Mouse (Mus musculus) heart, embryonic 12.5 days (tissue): ENCODE measurements around the gene Olfr520. TPM values are rescaled to one million over a fixed set of nuclear protein-coding genes. Genes with fewer than 3 reads are reported as not detected.
"Not testable (repeated sequence)": the region's sequence is repeated elsewhere in the genome, so short reads cannot be mapped to it uniquely, and the experiment has no call there.

Experiments used
- ATAC-seq: fragments of 200-750 bp; cut with Nextera tagmentation; 2 replicates; pipeline ENCODE4 v1.8.0; 2017; ENCODE audit warnings: moderate TSS enrichment, moderate library complexity; ENCODE audit not compliant: insufficient number of reproducible peaks, low FRiP score
- H3K27ac ChIP-seq: fragments of 300-500 bp; sonication (generic); 2 replicates; pipeline ENCODE4 v1.5.1; 2016; ENCODE audit warnings: mild to moderate bottlenecking, moderate library complexity; ENCODE audit not compliant: poor library complexity, severe bottlenecking
- H3K27me3 ChIP-seq: fragments of 300-500 bp; sonication (generic); replicated peaks from 2 replicates; pipeline ENCODE4 v1.6.1; 2016; ENCODE audit warnings: mild to moderate bottlenecking, moderate library complexity
- H3K36me3 ChIP-seq: fragments of 300-500 bp; sonication (generic); 2 replicates; pipeline ENCODE4 v1.6.1; 2016; ENCODE audit warnings: mild to moderate bottlenecking, moderate library complexity
- H3K4me1 ChIP-seq: fragments of 300-500 bp; sonication (generic); replicated peaks from 2 replicates; pipeline ENCODE4 v1.6.1; 2016; ENCODE audit warnings: mild to moderate bottlenecking
- H3K4me2 ChIP-seq: fragments of 300-500 bp; sonication (generic); 2 replicates; pipeline ENCODE4 v1.6.1; 2016; ENCODE audit warnings: mild to moderate bottlenecking, moderate library complexity
- H3K4me3 ChIP-seq: fragments of 300-500 bp; sonication (generic); 2 replicates; pipeline ENCODE4 v1.5.1; 2016; ENCODE audit warnings: mild to moderate bottlenecking
- H3K9ac ChIP-seq: fragments of 300-500 bp; sonication (generic); 2 replicates; pipeline ENCODE4 v1.6.1; 2016; ENCODE audit warnings: mild to moderate bottlenecking, moderate library complexity
- H3K9me3 ChIP-seq: fragments of 300-500 bp; sonication (generic); replicated peaks from 2 replicates; pipeline ENCODE4 v1.6.1; 2016; ENCODE audit warnings: mild to moderate bottlenecking, moderate library complexity
- WGBS: fragments of 180-500 bp; shearing (Covaris S2); methylation state at CpG from one replicate; pipeline ENCODE4 v1.1.7; 2016; 5-methylcytosine and 5-hydroxymethylcytosine counted together
- polyA plus RNA-seq: library from polyadenylated mRNA; unstranded; fragments of >200 nt; fragmentation: Nextera tagmentation; extraction: Ambion mirVana; gene quantifications from 2 replicates; pipeline ENCODE4 v1.2.1, GENCODE M21; 2016

The Olfr520 gene
- polyA plus RNA-seq, 1 experiment from 2014 or later = not detected

DNA sequence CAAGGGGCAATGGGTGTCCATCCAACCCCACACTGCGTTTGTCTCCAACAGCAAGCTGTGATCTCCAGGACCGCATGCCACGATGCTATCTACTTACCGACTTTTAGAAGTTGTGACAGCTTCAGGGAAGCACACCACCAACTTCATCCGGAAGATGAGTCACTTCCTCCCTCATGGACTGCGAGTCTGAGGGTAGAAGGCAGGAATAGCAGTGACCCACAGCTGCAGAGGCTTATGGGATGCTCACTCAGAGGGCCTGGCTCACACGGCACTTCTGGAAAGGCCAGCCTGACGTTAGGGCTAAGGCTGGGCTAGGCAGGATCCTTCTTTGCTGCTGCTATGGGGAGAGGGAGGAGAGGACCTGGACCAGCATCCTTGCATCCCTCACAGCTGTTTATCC is 18.9 kb upstream of the Olfr520 start, which contains the start of gene Slco2b1:
Slco2b1 (minus strand) TSS at position 175 of the 400 bp plus-strand sequence.
- peaks cover 22% of the 10 kb centered on the region; the same call in 1 of the 2 replicates for H3K4me1 ChIP-seq
- WGBS = 57% methylated on average over 8 of the region's 8 CpGs
- no peak within 1 kb of the TSS for H3K4me2 ChIP-seq
- ATAC-seq = no peak
- peaks cover 37% of the 10 kb centered on the region for H3K27me3 ChIP-seq
- no peaks in the 10 kb centered on the region for H3K9me3 ChIP-seq
- no peak within 1 kb of the TSS for H3K4me3 ChIP-seq
- no peak within 1 kb of the TSS for H3K27ac ChIP-seq
- H3K36me3 ChIP-seq = no peaks in the 10 kb centered on the region
- H3K9ac ChIP-seq = no peak within 1 kb of the TSS

DNA sequence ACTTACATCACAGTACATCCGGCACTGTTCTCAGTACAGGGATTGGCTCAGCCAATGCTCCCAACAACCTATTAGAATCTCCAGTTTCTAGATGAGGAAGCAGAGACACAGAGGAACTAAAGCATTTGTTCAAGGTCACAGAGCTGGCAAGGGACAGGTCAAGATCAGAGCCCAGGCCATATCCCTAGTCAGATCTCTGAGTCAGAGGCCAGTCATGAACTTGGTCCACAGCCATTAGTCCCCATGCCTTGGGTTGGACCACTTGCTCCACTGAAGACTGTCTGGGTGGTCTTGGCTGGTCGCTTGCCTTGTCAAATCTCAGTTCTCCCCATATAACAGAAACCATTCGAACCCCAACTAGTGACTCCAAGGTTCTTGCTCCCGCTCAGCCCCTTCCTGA is 17.6 kb upstream of the Olfr520 start:
- Histone ChIP-seq H3K4me2 (no peak overlapping the region), H3K4me1 (0 out of 2 replicates have a peak, but pooled peaks cover 12% of the 10 kb centered on the region), H3K27ac (no peak overlapping the region), H3K9me3 (no peaks in the 10 kb centered on the region), H3K27me3 (peaks cover 34% of the 10 kb centered on the region), H3K4me3 (no peak overlapping the region), H3K9ac (no peak overlapping the region), H3K36me3 (no peaks in the 10 kb centered on the region)
- 92% methylated on average over 4 of the region's 4 CpGs for WGBS
- ATAC-seq = no peak

DNA sequence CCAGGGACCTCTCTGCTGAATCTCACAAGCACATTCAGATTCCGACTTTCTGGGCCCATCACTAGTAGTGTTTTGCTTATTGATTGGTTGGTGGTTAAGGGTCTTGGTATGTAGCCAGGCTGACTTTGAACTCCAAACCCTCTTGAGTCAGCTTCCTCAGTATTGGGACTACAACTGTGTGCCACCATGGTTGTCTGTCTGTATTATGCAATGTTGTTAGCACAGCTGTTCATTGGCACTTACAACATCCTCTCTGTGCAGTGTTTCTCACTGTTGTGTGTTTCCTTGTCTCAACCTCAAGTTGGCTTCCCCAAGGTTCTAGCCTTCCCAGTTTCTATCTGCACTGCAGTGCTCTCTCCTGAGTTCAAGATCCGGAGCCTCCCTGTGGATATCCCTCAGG is 13.5 kb upstream of the Olfr520 start:
- ATAC-seq = no peak
- H3K4me3 ChIP-seq = no peak overlapping the region
- H3K4me1 ChIP-seq = 0 out of 2 replicates have a peak, but pooled peaks cover 8% of the 10 kb centered on the region
- WGBS = 78% methylated on average over 2 of the region's 2 CpGs
- no peak overlapping the region for H3K4me2 ChIP-seq
- H3K27ac ChIP-seq = no peak overlapping the region
- no peak overlapping the region for H3K9ac ChIP-seq
- no peaks in the 10 kb centered on the region for H3K9me3 ChIP-seq
- peaks cover 10% of the 10 kb centered on the region; the same call in 1 of the 2 replicates for H3K27me3 ChIP-seq
- no peaks in the 10 kb centered on the region for H3K36me3 ChIP-seq

DNA sequence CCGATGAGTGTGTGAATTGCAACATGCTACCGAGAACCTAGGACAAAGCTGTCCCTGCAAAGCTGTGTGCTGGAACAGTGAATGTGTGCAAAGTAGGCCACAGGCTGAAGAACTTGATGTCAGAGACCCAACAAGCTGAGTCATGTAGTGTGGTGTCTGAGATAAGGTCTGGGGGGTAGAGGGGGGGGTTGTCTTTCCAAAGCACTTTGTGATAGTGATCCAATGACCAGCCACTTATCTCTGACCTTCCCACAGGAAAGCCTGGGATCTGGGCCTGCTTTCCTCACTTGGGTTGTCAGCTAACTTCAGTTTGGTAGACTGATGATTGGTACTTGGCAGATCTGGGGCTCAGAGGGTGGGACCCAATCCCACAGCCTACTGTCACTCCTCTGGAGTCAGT is 4.5 kb downstream of the Olfr520 start:
- Histone ChIP-seq H3K36me3 (no peaks in the 10 kb centered on the region), H3K4me1 (0 out of 2 replicates have a peak, but pooled peaks cover 9% of the 10 kb centered on the region), H3K4me2 (no peak overlapping the region), H3K4me3 (no peak overlapping the region), H3K9ac (no peak overlapping the region), H3K9me3 (no peaks in the 10 kb centered on the region), H3K27me3 (no peaks in the 10 kb centered on the region), H3K27ac (no peak overlapping the region)
- WGBS = 56% methylated on average over 2 of the region's 2 CpGs
- peak; percentile 42; the same call in 1 of the 2 replicates for ATAC-seq

DNA sequence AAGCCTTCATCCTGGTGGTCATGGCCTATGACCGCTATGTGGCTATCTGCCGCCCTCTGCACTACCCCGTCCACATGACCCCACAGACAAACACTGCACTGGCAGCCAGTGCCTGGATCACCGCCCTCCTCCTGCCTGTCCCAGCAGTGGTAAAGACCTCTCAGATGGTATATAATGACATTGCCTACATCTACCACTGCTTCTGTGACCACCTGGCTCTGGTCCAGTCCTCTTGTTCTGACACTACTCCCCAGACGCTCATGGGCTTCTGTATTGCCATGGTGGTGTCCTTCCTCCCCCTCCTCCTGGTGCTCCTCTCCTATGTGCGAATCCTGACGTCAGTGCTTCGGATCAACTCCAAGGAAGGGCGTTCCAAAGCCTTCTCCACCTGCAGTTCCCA is 5.4 kb downstream of the Olfr520 start:
- H3K9ac ChIP-seq, H3K4me2 ChIP-seq, H3K27ac ChIP-seq, H3K27me3 ChIP-seq, ATAC-seq, H3K9me3 ChIP-seq, H3K4me3 ChIP-seq, H3K4me1 ChIP-seq, H3K36me3 ChIP-seq: not testable (repeated sequence)
- WGBS = 92% methylated on average over 9 of the region's 9 CpGs

DNA sequence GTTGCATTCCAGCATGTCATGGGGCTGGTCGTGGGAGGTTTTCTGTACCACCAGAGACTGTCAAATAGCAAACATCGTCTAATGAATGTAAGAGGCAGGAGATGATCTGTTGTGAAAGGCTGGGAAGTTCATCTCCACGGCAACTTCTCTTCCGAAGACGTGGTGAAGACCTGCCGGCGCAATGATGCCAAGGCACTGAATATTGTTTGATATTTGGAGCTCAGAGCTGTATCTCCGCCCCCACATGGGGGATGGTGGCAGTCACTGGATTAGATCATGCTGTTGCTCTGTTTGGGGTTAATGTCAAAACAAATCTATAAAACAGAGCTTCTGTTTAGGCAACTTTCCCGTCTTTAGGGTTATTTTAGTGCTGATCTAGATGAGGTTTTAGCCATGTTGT is 9.2 kb downstream of the Olfr520 start:
- H3K9ac ChIP-seq = no peak overlapping the region
- no peaks in the 10 kb centered on the region for H3K9me3 ChIP-seq
- no peaks in the 10 kb centered on the region for H3K27me3 ChIP-seq
- H3K36me3 ChIP-seq = no peaks in the 10 kb centered on the region
- no peak overlapping the region for H3K4me2 ChIP-seq
- H3K27ac ChIP-seq = no peak overlapping the region
- no peak overlapping the region for H3K4me3 ChIP-seq
- H3K4me1 ChIP-seq = 0 out of 2 replicates have a peak, but pooled peaks cover 7% of the 10 kb centered on the region
- ATAC-seq = no peak
- 68% methylated on average over 9 of the region's 9 CpGs for WGBS

DNA sequence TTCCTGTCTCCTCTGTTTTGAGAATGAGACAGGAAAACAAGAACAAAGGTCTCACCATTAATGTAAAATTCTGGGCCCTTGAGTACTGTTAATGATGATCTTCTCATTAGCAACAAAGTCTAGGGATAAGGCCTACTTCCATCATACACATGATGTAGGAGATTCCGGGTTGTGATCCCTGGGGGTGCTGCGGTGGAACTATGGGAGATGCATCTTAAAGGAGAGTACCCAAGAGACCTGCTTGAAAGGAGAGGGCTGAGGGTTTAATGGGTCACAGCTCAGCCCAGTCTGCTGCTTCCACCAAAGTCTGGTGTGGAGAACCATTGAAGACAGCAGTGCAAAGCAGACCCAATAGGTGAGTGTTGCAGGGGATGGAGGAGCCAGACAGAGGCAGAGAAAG is 33.1 kb downstream of the Olfr520 start, which contains the start of gene Olfr521:
Olfr521 (plus strand) TSS at position 301 of the 400 bp plus-strand sequence.
- H3K9ac ChIP-seq = no peak within 1 kb of the TSS
- H3K4me1 ChIP-seq = no peaks in the 10 kb centered on the region
- no peaks in the 10 kb centered on the region for H3K36me3 ChIP-seq
- H3K4me2 ChIP-seq = no peak within 1 kb of the TSS
- H3K9me3 ChIP-seq = peaks cover 10% of the 10 kb centered on the region
- ATAC-seq = no peak
- no peak within 1 kb of the TSS for H3K27ac ChIP-seq
- no peak within 1 kb of the TSS for H3K4me3 ChIP-seq
- 79% methylated on average over 2 of the region's 2 CpGs for WGBS
- no peaks in the 10 kb centered on the region for H3K27me3 ChIP-seq

DNA sequence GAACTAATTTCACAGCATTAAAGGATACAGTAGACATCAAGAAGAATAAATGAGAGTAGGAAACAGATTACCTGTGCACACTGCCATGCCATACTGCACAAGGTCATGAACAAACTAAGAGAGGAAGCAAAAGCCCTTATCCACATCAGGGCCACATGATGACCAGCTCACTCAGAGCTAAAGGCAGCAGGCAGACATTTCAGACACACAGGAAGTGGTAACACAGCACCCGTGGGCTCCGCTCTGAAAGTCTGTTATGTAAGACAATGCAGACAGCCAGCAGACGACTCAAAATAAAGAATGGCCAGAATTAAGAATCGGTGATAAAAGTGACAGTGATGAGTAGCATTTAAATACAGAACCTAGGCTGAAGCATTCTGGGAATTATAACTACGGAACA is 51.3 kb downstream of the Olfr520 start:
- H3K9ac ChIP-seq = no peak overlapping the region
- no peaks in the 10 kb centered on the region for H3K27me3 ChIP-seq
- no peak for ATAC-seq
- H3K36me3 ChIP-seq = no peaks in the 10 kb centered on the region
- no peaks in the 10 kb centered on the region for H3K9me3 ChIP-seq
- no peak overlapping the region for H3K4me3 ChIP-seq
- H3K4me2 ChIP-seq = no peak overlapping the region
- WGBS = 65% methylated on average over 5 of the region's 5 CpGs
- H3K27ac ChIP-seq = no peak overlapping the region
- H3K4me1 ChIP-seq = no peaks in the 10 kb centered on the region

DNA sequence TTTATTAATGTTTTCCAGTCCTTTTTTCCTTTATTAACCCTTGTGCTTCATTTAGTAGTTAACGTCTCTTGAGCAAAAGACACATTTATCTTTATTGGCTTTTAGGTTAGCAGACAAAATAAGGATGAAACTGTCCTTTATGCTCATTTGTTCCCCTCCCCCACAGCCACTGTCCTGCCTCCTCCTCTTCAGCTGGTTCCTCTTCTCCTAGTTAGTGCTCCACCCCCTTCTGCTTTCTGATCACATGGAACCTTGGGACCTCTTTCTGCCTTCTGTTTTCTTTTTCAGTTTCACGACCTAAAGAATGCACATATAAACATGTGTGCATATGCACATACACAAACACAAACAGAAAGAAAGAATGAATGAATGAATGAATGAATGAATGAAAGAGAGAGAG is 51.8 kb downstream of the Olfr520 start:
- no peaks in the 10 kb centered on the region for H3K4me1 ChIP-seq
- WGBS = 63% methylated on average over 2 of the region's 2 CpGs
- H3K36me3 ChIP-seq = no peaks in the 10 kb centered on the region
- H3K9me3 ChIP-seq = no peaks in the 10 kb centered on the region
- H3K4me2 ChIP-seq = no peak overlapping the region
- no peak overlapping the region for H3K27ac ChIP-seq
- ATAC-seq = no peak
- H3K9ac ChIP-seq = no peak overlapping the region
- H3K4me3 ChIP-seq = no peak overlapping the region
- no peaks in the 10 kb centered on the region for H3K27me3 ChIP-seq

DNA sequence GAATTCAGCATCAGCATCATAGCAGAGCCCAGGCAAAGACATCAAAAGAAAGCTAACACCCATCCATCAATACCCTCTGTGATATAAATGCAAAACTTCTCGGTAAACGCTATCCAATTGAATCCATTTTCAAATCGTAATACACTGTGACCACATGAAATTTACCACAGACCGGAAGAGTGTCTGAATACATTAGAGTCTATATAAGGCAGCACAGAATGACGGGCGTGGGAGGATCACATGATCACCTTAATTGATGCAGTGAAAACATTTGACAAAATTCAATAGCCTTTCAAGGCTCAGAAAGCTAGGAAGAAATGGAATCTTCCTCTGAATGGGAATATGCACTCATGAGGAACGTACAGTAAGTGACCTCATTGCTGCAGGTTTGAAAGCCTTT is 53.3 kb downstream of the Olfr520 start:
- Histone ChIP-seq H3K27ac (no peak overlapping the region), H3K9me3 (no peaks in the 10 kb centered on the region), H3K36me3 (no peaks in the 10 kb centered on the region), H3K4me3 (no peak overlapping the region), H3K4me2 (no peak overlapping the region), H3K27me3 (no peaks in the 10 kb centered on the region), H3K4me1 (no peaks in the 10 kb centered on the region), H3K9ac (no peak overlapping the region)
- no peak for ATAC-seq
- 84% methylated on average over 7 of the region's 7 CpGs for WGBS

DNA sequence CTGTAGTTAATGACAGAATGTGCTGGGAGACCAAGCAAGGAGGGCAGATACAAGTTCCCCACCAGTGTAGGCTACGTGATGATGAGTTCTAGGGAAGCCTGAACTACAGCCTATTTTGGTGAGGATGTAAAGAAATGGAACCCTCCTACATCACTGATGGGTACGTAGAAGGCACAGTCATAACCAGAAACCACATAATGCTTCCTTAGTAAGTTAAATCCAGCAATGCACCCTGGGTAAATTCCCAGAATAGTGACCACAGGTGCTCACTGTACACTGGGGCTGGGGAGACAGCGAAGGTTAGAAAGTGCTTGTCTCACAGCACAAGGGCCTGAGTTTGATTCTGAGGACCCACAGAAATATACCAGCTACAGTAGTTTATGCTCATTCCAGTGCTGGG is 55.5 kb downstream of the Olfr520 start:
- ATAC-seq = no peak
- no peaks in the 10 kb centered on the region for H3K27me3 ChIP-seq
- H3K27ac ChIP-seq = no peak overlapping the region
- WGBS = 74% methylated on average over 3 of the region's 3 CpGs
- H3K4me1 ChIP-seq = no peaks in the 10 kb centered on the region
- H3K4me3 ChIP-seq = no peak overlapping the region
- no peak overlapping the region for H3K4me2 ChIP-seq
- no peaks in the 10 kb centered on the region for H3K9me3 ChIP-seq
- H3K9ac ChIP-seq = no peak overlapping the region
- H3K36me3 ChIP-seq = no peaks in the 10 kb centered on the region
